Mouse (Mus musculus) kidney, adult 2 months (tissue): Measurements from ENCODE around the gene Unc5b.

ENCODE experiments used
- CTCF ChIP-seq: fragments of 200-500 bp; conservative IDR thresholded peaks from 2 replicates; pipeline ENCODE4 v1.5.1; 2011; ENCODE audit warnings: low read depth, mild to moderate bottlenecking, control low read depth, low read length, moderate library complexity, mixed read lengths; ENCODE audit not compliant: insufficient read depth, insufficient read length
- POLR2A ChIP-seq: fragments of 200-500 bp; IDR thresholded peaks from one replicate; pipeline ENCODE4 v1.6.1; 2011; ENCODE audit warnings: low read depth, low read length, control low read depth

DNA sequence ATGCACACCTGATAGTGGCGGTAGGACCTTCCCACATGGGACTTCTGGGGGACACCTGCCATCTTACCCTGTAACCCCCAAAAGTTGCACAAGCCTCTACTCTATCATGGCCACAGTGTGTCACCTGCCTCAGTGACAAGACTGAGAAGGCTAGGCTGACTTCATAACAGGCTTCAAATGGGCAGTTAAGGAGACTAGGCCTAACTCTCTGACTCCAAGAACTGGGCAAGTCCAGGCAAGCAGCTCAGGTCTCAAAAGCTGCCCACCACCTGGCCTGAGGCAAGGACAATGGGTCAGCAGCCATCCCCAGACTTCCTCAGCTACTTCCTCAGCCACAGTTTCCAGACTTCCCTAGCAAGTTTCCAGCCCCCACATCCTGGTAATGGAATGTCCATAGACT is 95.6 kb downstream of the Unc5b start:
- TF ChIP-seq CTCF (no peak), POLR2A (no peak)
